Mouse (Mus musculus) ES-Bruce4 (cell line): Measurements from ENCODE around the gene B4galt7.
"Not testable (repeated sequence)": the region's sequence is repeated elsewhere in the genome, so short reads cannot be mapped to it uniquely, and the experiment has no call there.

Source experiments
- CTCF ChIP-seq: IDR thresholded peaks from one replicate; pipeline ENCODE4 v1.8.1; 2011; ENCODE audit warnings: low read depth, low read length
- EP300 ChIP-seq: IDR thresholded peaks from 2 replicates; pipeline ENCODE4 v1.6.1; 2011; ENCODE audit warnings: low read depth, low read length; ENCODE audit not compliant: insufficient read depth

GRCm38 (mm10) chr13:55622156-55622648, 22.5 kb downstream of the B4galt7 start:
- TF ChIP-seq CTCF, EP300: not testable (repeated sequence)
